Mouse (Mus musculus) adrenal gland, adult 18-20 months (tissue): Measurements from ENCODE around the gene Hist1h1t. TPM values are rescaled to one million over a fixed set of nuclear protein-coding genes. Genes with fewer than 3 reads are reported as not detected.
"Not testable (repeated sequence)": the region's sequence is repeated elsewhere in the genome, so short reads cannot be mapped to it uniquely, and the experiment has no call there.

Experiments used
- DNase-seq, 2 experiments: peaks; one replicate each; pipeline ENCODE4 v3.0.0; 2021 to 2022; ENCODE audit warnings: low spot score in 2 of 2
- long read RNA-seq, 2 experiments: library from polyadenylated mRNA; stranded (forward); transcript quantifications; one replicate each; pipeline ENCODE4 v2.0.0; 2021
- total RNA-seq, 2 experiments: library from RNA; stranded (reverse); gene quantifications; 1 replicate in 1 of 2; 2 replicates in 1 of 2; pipeline ENCODE4 v1.2.3; 2021

Hist1h1t gene
- total RNA-seq, result not detected
- long read RNA-seq, experiment 1, result 0 reads
- long read RNA-seq, experiment 2, result 0 reads

DNA sequence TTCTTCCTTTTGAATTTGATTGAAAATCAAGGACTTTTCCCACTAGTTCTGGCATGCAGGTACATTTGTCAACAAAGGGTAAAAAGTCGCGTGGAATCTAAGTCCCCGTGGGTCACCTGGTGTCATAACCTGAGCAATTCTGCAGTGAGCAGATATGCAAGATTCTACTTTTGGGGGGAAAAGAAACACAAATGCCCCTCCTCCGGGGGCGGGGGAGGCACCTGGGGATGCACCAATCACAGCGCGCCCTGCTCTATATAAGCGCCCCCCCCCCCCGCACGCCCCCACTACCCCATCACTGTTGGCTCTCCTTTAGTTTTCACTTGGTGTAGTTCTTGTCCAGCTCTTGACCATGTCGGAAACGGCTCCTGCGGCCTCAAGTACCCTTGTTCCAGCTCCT, at the start of gene Hist1h1t:
TSS of gene Hist1h1t (plus strand) at position 301 of the 400 bp plus-strand sequence.
- DNase-seq, result no peak

DNA sequence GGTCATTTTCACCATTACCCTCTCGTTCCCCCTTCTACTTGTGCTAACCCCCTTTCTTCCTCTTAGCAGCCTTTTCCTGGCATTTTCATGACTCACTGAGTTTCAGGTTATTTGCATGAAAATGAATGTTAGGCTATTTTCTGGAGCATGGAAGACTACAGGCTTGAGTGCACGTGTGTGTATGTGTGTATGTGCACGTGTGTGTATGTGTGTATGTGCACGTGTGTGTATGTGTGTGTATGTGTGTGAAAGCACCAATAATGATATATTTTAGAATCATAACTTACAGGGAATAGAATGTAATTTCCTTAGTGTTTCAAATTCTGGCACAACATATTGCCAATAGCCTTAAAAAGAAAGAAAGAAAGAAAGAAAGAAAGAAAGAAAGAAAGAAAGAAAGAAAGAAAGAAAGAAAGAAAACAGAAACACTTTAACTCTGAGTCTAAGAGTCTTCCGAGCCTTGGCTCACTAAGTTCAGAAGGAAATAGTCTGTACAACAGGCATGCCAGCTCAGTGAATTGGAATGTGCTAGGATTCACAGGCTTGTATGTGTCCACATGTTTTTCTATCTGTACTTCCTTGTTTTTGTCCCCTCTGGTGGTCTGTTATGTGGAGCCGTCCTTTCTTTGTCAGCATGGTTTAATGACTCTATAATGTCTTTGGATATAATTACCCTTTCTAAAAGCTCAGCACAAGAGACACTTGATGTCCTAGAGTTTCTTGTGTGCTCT, 35.8 kb upstream of the Hist1h1t start:
- DNase-seq, result no peak

DNA sequence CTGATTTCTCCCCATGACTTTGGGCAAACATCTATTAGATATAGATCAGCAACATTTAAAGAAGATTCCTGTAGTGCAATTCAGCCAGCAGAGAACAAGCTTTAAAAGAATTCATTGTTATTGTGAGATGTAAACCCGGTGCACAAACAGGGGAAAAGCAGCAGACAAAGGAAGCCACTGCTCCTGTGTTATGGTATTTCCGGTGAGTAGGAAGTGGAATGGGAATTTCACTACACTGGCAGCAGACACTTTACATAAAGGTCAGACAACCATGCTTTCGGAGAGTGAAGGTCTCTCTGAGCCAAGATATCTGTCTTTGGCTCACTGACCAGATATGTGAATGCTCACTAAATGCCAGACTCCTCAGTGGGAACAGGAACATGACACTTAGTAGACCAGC, 33.1 kb upstream of the Hist1h1t start:
- no peak for DNase-seq

DNA sequence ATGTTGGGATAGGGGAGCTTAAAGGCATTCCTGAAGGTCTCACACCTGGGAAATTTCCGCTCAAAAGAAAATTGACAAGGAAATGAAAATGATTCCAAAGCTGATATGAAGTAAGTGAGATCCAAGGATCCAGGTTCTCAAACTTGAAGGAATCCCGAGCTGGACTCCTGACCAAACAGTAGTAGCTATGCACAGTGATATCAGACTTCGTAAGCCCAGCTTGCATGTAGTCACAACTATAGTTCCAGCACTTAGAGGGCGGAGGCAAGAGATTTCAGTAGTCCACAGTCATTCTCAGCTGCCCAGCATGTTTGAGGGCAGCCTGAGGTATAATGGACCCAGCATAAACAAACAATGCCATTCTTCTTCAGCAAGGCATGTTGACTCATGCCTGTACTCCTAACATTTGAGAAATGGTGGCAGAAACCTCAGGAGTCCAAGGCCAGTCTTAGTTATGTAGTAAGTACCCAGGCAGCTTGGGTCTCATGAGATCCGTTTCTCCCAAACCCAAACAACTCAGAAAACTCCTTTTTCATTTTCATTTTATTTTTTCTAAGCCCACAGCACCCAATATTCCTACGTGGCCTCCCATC, 13.5 kb upstream of the Hist1h1t start:
- no peak for DNase-seq

GRCm38 (mm10) chr13:23682623-23682946, 13.0 kb upstream of the Hist1h1t start:
- no peak for DNase-seq

DNA sequence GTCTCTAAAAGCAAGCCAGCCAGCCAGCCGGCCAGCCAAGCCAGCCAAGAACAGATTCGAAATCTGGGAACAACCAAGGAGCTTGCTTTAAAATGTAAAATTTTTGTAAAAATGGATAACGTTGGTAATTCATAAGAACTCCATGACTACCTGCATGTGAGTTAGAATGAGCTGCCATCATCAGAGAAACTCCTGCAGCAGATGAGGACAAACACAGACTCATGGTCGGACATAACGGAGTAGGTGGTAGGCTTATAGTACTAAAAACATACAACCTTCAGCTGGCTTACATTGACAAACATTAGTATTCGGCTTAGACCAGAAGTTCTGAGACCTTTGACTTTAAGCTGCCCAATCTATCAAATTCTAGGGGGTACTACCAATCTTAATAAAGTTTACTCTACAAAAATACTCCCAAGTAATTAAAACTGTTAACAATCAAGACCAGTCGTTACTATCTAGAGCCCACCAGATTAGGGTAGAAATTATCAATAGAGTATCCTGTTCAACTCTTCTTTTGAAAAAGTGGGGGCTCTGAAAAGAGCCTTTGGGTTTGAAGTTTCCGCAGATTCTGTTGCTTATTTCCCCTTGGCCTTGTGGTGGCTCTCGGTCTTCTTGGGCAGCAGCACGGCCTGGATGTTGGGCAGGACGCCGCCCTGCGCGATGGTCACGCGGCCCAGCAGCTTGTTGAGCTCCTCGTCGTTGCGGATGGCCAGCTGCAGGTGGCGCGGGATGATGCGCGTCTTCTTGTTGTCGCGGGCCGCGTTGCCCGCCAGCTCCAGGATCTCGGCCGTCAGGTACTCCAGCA, 12.5 kb upstream of the Hist1h1t start:
- DNase-seq, result not testable (repeated sequence)

DNA sequence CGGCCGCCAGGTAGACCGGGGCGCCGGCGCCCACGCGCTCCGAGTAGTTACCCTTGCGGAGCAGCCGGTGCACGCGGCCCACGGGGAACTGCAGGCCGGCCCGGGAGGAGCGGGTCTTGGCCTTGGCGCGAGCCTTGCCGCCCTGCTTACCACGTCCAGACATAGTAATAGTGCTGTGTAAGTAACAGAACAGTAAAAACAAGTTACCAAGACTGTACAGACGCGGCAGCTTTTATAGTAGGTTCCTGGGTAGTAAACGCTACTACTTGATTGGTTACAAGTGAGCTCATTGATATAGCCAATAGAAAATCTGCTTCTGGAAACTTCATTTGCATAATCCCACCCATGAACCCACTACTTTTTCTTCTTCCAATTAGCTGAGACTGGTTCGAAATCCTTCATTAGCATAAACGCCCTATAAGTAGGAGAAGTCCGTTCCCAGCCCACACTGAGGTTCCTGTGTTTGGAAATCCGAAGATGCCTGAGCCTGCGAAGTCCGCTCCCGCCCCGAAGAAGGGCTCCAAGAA, 11.8 kb upstream of the Hist1h1t start, which contains the start of the genes Hist1h2ac and Hist1h2bc:
TSS of gene Hist1h2ac (minus strand) at position 194 of the 527 bp plus-strand sequence.
TSS of gene Hist1h2bc (plus strand) at position 445 of the 527 bp plus-strand sequence.
- DNase-seq, result peak; percentile 72 to 85

DNA sequence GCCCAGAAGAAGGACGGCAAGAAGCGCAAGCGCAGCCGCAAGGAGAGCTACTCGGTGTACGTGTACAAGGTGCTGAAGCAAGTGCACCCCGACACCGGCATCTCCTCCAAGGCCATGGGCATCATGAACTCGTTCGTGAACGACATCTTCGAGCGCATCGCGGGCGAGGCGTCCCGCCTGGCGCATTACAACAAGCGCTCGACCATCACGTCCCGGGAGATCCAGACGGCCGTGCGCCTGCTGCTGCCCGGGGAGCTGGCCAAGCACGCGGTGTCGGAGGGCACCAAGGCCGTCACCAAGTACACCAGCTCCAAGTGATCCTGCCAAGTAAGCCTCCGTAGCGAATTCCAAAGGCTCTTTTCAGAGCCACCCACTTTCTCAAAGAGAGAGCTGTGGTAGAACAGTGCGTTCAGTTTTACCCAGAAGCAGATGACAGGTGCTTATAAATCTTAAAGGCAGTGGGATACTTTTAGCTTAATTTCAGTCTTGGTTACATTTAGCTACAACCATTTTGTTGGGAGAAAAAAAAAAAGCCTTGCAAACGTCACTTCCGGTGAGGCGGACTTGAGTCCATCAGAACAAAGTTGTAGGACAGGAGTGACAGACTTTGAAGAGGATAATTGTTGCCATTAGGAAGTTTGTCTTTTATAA, 11.2 kb upstream of the Hist1h1t start:
- peak in 1 of 2 experiments; percentile 23 for DNase-seq

DNA sequence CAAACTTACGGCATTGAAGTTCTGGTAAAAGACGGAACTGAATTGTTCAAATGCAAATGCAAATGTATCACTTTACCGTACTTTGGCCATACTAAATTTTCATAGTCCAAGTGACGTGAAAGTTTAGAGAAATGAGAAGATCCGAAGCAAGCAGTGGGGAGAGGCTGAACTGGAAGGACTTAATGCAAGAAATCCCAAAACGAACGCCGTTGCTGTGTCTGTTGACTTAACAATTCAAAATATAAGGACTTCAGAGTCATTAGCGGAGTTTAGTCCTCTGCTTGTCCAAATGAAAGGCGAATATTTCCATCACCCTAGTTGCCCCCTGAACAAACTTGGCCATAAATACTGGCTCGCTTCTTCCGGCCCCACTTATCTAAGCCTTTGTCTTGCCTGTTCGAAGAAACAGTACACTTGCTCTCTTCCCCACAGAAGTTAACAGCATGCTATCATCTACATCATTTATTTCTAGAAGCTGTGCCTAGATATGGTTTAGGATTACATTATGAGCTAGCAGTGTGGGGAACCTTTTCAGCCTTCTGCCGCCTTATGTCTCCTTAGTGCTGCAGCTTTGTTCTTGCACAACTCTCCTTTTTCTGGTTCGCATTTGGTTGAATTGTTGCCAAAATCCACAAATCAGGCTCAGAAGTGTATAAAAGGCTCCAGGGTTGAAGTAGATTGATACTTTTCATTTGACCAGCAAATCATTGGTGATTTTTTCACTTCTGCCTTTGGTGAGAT, 10.3 kb upstream of the Hist1h1t start:
- DNase-seq, result no peak

DNA sequence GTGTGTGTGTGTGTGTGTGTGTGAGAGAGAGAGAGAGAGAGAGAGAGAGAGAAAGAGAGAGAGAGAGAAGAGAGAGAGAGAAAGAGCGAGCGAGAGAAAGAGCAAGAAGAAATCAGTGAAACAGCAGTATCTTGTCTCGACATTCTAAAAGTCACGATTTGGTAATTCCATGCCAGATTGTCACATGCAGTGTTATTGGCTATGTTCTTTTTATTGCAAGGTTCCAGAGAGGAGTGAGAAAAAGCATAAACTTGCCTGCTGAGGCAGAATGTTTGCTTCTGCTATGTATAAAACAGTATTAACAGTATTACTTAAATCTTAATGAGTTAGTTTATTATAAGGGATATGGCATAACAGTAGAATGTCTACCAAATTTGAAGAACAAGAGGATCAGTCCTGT, 9.6 kb upstream of the Hist1h1t start:
- no peak for DNase-seq

DNA sequence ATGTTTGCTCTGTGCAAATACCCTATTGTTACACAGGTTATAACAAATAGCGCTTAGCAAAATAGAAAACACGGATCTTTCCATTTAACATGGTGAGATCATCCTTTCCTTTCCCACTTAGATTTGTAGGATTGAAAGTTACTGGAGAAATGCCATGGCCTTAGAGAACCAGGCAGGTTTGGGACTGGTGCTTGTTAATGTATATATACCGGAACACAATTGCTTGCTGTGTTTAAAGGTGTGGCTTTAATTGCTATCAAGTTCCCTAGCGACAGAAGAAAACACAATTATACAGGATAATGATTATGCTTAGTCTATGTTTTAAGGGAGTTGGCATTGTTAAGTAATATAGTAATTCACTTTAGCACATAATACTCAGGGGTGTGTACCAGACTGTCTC, 8.4 kb upstream of the Hist1h1t start:
- no peak for DNase-seq

DNA sequence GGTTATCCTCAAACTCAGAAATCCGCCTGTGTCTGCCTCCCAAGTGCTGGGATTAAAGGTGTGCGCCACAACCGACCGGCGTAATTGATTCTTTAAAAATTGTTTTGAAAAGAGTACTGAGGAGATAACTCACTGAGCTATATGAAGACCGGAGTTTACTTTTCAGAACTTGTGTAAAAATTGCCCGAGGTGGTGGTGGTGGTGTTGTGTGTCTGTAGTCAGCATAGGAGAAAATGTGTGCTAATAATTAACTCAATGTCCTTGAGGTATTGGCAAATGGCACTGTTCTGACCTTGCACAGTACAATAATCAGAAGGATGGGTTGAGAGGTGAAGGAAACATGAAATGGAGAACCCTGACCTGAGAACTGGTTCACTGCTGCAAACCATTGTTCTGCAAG, 7.7 kb upstream of the Hist1h1t start:
- DNase-seq, result no peak

DNA sequence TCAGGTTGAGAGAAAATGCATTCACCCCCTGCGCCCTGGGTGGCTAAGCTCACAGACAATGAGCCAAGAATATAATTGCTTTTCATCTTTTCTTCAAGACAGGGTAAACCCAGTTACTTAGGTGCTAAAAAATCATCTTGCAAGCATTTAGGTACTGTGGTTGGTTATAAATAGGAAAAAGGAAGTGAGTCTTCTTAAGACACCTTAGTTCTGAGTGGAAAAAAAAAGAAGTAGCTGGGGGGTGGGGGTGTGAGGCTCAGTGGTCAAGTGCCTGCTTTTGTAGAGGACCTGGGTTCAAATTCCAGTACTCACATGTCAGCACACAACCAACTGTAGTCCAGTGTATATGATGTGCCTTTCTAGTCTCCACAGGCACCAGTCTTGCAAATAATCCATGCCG, 6.7 kb upstream of the Hist1h1t start:
- DNase-seq, result no peak

DNA sequence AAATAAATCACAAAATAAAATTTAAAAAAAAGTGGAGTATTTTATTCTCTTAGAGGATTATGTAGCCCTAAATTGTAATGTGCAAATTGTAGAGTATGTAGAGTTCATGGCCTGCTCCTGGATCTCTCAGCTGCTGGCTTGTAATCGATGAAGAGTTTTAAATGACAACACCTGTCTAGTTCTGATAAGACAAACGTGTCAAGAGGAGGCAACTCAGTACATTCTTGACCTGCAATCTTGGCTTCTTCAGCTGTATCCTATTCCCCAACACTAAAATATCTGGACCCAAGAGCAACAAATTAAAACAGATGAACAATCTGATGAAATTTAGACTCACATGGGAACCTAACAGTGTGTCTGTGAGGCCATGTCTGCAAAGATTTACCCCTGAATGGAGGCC, 6.2 kb upstream of the Hist1h1t start:
- no peak for DNase-seq

- DNase-seq, result no peak
Observed at GRCm38 (mm10) chr13:23693856-23694440, 1.7 kb upstream of the Hist1h1t start.

DNA sequence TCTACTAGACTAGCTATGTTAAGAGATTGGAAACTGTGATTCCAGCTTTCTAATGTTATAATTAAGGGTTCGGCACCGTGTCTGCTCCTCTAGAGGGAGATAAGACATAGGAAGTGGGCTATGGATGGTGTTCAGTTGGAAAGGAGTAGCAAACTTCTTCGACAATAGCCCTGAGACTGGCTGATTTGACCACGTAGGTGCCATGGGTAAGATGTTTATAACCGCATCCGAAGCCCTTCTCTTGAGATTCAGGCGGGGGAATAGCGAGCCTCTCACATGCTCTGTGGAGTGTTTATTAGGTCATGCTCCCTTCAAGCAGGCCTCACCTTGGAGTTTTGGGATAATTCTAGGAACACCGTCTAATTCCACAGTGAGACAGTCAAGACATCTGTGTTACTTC, 658 bp upstream of the Hist1h1t start:
- no peak for DNase-seq

- DNase-seq, result no peak
Observed at GRCm38 (mm10) chr13:23696061-23696474, 454 bp downstream of the Hist1h1t start.

GRCm38 (mm10) chr13:23697491-23698299, 2.1 kb downstream of the Hist1h1t start:
- peak in 1 of 2 experiments; percentile 33 for DNase-seq

DNA sequence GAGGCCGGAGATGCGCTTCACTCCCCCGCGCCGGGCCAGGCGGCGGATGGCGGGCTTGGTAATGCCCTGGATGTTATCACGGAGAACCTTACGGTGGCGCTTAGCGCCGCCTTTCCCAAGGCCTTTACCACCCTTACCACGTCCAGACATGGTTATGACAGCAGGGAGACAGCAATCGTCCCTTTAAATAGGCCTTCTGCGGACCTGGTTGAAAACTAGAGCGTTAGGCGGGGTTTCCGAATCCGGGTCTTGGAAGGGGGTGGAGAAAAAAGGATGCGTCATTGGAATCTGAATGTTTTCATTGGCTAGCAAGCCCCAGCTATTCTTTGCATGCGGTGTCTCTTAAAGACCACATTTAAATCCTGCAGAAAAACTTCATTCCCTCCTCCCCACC, 2.7 kb downstream of the Hist1h1t start, which contains the start of gene Hist1h4c:
TSS of gene Hist1h4c (minus strand) at position 155 of the 394 bp plus-strand sequence.
- DNase-seq, result peak; percentile 99 to 100
